Mouse (Mus musculus) intestine, embryonic 16.5 days (tissue): ENCODE measurements around the gene Birc3. TPM values are rescaled to one million over a fixed set of nuclear protein-coding genes. Genes with fewer than 3 reads are reported as not detected.
"Not testable (repeated sequence)": the region's sequence is repeated elsewhere in the genome, so short reads cannot be mapped to it uniquely, and the experiment has no call there.

Source experiments
- ATAC-seq: fragments of 200-750 bp; cut with Nextera tagmentation; 2 replicates; pipeline ENCODE4 v1.8.0; 2017; ENCODE audit warnings: moderate TSS enrichment, moderate library complexity
- H3K27ac ChIP-seq: fragments of 300-500 bp; sonication (generic); 2 replicates; pipeline ENCODE4 v1.5.1; 2014; ENCODE audit warnings: mild to moderate bottlenecking, low read length
- H3K27me3 ChIP-seq: fragments of 300-500 bp; sonication (generic); replicated peaks from 2 replicates; pipeline ENCODE4 v1.6.1; 2014; ENCODE audit warnings: low read length, control low read depth, mixed read lengths; ENCODE audit not compliant: control insufficient read depth, insufficient read depth
- H3K36me3 ChIP-seq: fragments of 300-500 bp; sonication (generic); 2 replicates; pipeline ENCODE4 v1.6.1; 2014; ENCODE audit warnings: low read length, control low read depth; ENCODE audit not compliant: control insufficient read depth, insufficient read depth
- H3K4me1 ChIP-seq: fragments of 300-500 bp; sonication (generic); 2 replicates; pipeline ENCODE4 v1.6.1; 2014; ENCODE audit warnings: low read length, control low read depth, mixed read lengths; ENCODE audit not compliant: control insufficient read depth, insufficient read depth
- H3K4me2 ChIP-seq: fragments of 300-500 bp; sonication (generic); 2 replicates; pipeline ENCODE4 v1.6.1; 2014; ENCODE audit warnings: low read depth, low read length, control low read depth
- H3K4me3 ChIP-seq: fragments of 300-500 bp; sonication (generic); 2 replicates; pipeline ENCODE4 v1.5.1; 2014; ENCODE audit warnings: mild to moderate bottlenecking, low read length
- H3K9ac ChIP-seq: fragments of 300-500 bp; sonication (generic); 2 replicates; pipeline ENCODE4 v1.6.1; 2014; ENCODE audit warnings: low read depth, low read length
- H3K9me3 ChIP-seq: fragments of 300-500 bp; sonication (generic); 2 replicates; pipeline ENCODE4 v1.6.1; 2016; ENCODE audit warnings: low read length, control low read depth; ENCODE audit not compliant: control insufficient read depth
- WGBS: fragments of 180-500 bp; shearing (Covaris S2); extraction: QIAGEN DNeasy Blood & Tissue Kit; methylation state at CpG from one replicate; pipeline ENCODE4 v1.1.7; 2014; 5-methylcytosine and 5-hydroxymethylcytosine counted together
- polyA plus RNA-seq: library from polyadenylated mRNA; unstranded; fragments of >200 nt; fragmentation: Nextera tagmentation; extraction: Ambion mirVana; gene quantifications from 2 replicates; pipeline ENCODE4 v1.2.1, GENCODE M21; 2015

Gene Birc3
- polyA plus RNA-seq, 1 experiment from 2014 or later, result 12.7 TPM

DNA sequence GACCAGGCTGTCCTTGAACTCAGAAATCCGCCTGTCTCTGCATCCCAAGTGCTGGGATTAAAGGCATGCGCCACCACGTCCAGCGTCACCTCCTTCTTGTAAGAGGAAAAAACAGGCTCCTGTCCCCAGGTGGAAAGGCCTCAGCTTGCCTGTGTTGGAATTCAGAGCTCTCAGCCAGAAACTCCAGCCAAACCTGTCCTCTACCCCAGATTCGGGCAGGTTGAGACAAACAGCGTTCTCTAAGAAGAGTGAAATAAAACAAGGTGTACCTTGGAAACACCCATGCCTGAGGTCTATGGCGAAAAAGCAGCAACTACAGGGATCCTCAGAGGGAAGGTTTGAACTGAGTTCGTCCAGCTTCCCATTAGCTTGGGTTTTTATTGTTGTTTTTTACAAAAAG is 28.0 kb upstream of the Birc3 start:
- Histone ChIP-seq H3K4me2 (no peak overlapping the region), H3K27ac (no peak overlapping the region), H3K36me3 (no peaks in the 10 kb centered on the region), H3K9me3 (no peaks in the 10 kb centered on the region), H3K4me1 (no peaks in the 10 kb centered on the region), H3K4me3 (no peak overlapping the region), H3K27me3 (no peaks in the 10 kb centered on the region), H3K9ac (no peak overlapping the region)
- 92% methylated on average over 8 of the region's 8 CpGs for WGBS
- no peak for ATAC-seq

GRCm38 (mm10) chr9:7897502-7897901 is 24.5 kb upstream of the Birc3 start:
- H3K36me3 ChIP-seq, result no peaks in the 10 kb centered on the region
- no peaks in the 10 kb centered on the region; the same call in 1 of the 2 replicates for H3K9me3 ChIP-seq
- H3K9ac ChIP-seq, result no peak overlapping the region
- peak; percentile 74 for ATAC-seq
- no peaks in the 10 kb centered on the region for H3K27me3 ChIP-seq
- H3K4me1 ChIP-seq, result no peaks in the 10 kb centered on the region
- no peak overlapping the region for H3K27ac ChIP-seq
- 6% methylated on average over 3 of the region's 3 CpGs for WGBS
- H3K4me2 ChIP-seq, result no peak overlapping the region
- H3K4me3 ChIP-seq, result no peak overlapping the region

- WGBS, result 85% methylated on average over 1 of the region's 1 CpGs
- not testable (repeated sequence) for H3K36me3 ChIP-seq, H3K27ac ChIP-seq, ATAC-seq, H3K4me1 ChIP-seq, H3K4me2 ChIP-seq, H3K9ac ChIP-seq, H3K9me3 ChIP-seq, H3K4me3 ChIP-seq, H3K27me3 ChIP-seq
Measured at GRCm38 (mm10) chr9:7891796-7892195, 18.8 kb upstream of the Birc3 start.

- Histone ChIP-seq H3K9ac (no peak overlapping the region), H3K36me3 (no peaks in the 10 kb centered on the region), H3K4me3 (no peak overlapping the region), H3K9me3 (no peaks in the 10 kb centered on the region; the same call in 1 of the 2 replicates), H3K4me1 (no peaks in the 10 kb centered on the region), H3K27ac (no peak overlapping the region), H3K4me2 (no peak overlapping the region), H3K27me3 (no peaks in the 10 kb centered on the region)
- 79% methylated on average over 1 of the region's 1 CpGs for WGBS
- ATAC-seq, result no peak
Measured at GRCm38 (mm10) chr9:7891177-7891576, 18.2 kb upstream of the Birc3 start.

GRCm38 (mm10) chr9:7884346-7884745 is 11.4 kb upstream of the Birc3 start:
- ATAC-seq, result no peak

DNA sequence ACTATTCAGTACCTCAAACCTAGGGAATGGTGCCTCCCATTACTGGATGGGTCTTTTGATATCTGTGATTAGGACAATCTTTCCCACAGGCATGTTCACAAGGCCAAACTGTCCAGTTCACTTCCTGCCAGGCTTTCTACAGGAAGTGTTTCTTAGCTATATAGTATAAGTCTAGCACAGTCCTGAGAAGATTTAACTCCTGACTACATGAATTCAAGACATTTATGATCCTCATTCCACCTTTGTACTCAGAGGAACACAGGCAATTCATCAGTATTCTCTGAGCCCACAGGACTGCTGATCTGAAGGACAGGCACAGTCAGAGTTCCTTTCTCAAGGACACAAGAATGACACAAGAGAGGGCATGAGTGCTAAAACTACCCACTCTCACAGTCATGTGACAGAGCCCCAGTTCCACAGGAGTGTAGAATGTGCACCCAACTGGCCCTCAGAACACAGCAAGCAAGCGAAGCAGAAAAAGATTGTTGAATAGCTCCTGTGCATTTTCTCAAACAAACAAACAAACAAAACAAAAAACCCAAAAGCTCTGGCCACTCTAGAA is 9.4 kb upstream of the Birc3 start:
- WGBS, result 100% methylated on average over 1 of the region's 1 CpGs
- Histone ChIP-seq H3K27me3 (no peaks in the 10 kb centered on the region), H3K36me3 (no peaks in the 10 kb centered on the region), H3K9me3 (peaks cover 9% of the 10 kb centered on the region; the same call in 1 of the 2 replicates), H3K9ac (no peak overlapping the region), H3K4me3 (no peak overlapping the region), H3K4me2 (no peak overlapping the region), H3K4me1 (no peaks in the 10 kb centered on the region), H3K27ac (no peak overlapping the region)
- peak; percentile 23; the same call in 1 of the 2 replicates for ATAC-seq

More at GRCm38 (mm10) chr9:7884346-7884745, 11.4 kb upstream of the Birc3 start:
- H3K27ac ChIP-seq, result no peak overlapping the region
- H3K4me1 ChIP-seq, result no peaks in the 10 kb centered on the region
- H3K9me3 ChIP-seq, result peaks cover 9% of the 10 kb centered on the region; the same call in 1 of the 2 replicates
- no peak overlapping the region for H3K4me3 ChIP-seq
- no peak overlapping the region for H3K4me2 ChIP-seq
- 97% methylated on average over 3 of the region's 3 CpGs for WGBS
- H3K36me3 ChIP-seq, result no peaks in the 10 kb centered on the region
- no peaks in the 10 kb centered on the region for H3K27me3 ChIP-seq
- H3K9ac ChIP-seq, result no peak overlapping the region

GRCm38 (mm10) chr9:7873511-7874211 is 675 bp upstream of the Birc3 start:
- H3K9ac ChIP-seq, result no peak overlapping the region
- H3K4me2 ChIP-seq, result peak overlapping the region; percentile 80
- peak overlapping the region; percentile 87 for H3K27ac ChIP-seq
- H3K4me3 ChIP-seq, result no peak overlapping the region
- no peaks in the 10 kb centered on the region for H3K9me3 ChIP-seq
- H3K4me1 ChIP-seq, result 0 out of 2 replicates have a peak, but pooled peaks cover 8% of the 10 kb centered on the region
- ATAC-seq, result no peak
- H3K36me3 ChIP-seq, result no peaks in the 10 kb centered on the region
- WGBS, result 92% methylated on average over 8 of the region's 8 CpGs
- no peaks in the 10 kb centered on the region for H3K27me3 ChIP-seq

- Histone ChIP-seq H3K4me3 (peak overlapping the region; percentile 65), H3K27me3 (no peaks in the 10 kb centered on the region), H3K4me1 (0 out of 2 replicates have a peak, but pooled peaks cover 8% of the 10 kb centered on the region), H3K4me2 (peak overlapping the region; percentile 80), H3K27ac (peak overlapping the region; percentile 87), H3K9ac (peak overlapping the region; percentile 85), H3K9me3 (no peaks in the 10 kb centered on the region), H3K36me3 (peaks cover 6% of the 10 kb centered on the region)
- peak; percentile 47 for ATAC-seq
- WGBS, result 16% methylated on average over 23 of the region's 23 CpGs
Measured at GRCm38 (mm10) chr9:7872044-7872774, 777 bp downstream of the Birc3 start.

DNA sequence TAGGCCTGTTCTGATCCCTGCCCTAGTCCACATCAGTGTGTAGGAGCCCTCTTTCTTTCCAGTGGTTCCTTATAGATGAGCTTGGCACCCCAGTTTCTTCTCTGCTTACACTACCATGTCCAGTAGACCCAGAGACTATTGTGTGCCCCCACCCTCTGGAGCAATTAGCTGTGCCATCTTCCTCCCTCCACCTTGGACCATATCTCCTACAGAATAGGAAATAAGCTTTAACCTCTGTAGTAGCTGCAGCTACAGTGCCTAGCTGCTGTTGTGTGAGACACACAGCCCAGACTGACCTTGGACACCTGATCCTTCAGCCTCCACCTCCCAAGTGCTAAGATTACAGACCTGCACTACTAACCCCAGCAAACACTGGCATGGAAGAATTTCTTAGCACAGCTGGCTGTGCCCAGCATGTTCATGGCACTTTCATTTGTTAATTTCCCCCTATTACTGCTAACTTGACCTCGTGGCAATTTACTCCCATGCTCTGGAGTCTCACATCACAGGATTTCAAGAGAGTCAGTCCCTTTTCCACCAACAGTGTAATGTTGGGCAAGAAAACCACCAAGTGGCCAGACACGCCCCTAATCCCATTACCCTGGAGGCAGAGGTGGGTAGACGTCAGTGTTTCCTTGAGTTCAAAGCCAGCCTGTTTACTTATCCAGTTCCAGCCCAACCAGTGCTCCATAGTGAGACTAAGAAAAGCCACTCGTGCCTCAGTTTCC is 1.5 kb downstream of the Birc3 start:
- WGBS, result 63% methylated on average over 4 of the region's 4 CpGs
- peak; percentile 43 for ATAC-seq

More for the DNA sequence above, 1.5 kb downstream of the Birc3 start:
- H3K27me3 ChIP-seq, result no peaks in the 10 kb centered on the region
- H3K9ac ChIP-seq, result no peak overlapping the region; the same call in 1 of the 2 replicates
- peak overlapping the region; percentile 80 for H3K4me2 ChIP-seq
- H3K4me3 ChIP-seq, result peak overlapping the region; percentile 65
- H3K4me1 ChIP-seq, result 0 out of 2 replicates have a peak, but pooled peaks cover 8% of the 10 kb centered on the region
- H3K27ac ChIP-seq, result peak overlapping the region; percentile 71
- H3K9me3 ChIP-seq, result no peaks in the 10 kb centered on the region
- H3K36me3 ChIP-seq, result peaks cover 6% of the 10 kb centered on the region
